Mouse (Mus musculus) left cerebral cortex, postnatal 25 days (tissue): ENCODE measurements around the gene C530025M09Rik. TPM values are rescaled to one million over a fixed set of nuclear protein-coding genes. Genes with fewer than 3 reads are reported as not detected.

Experiments used
- DNase-seq, 2 experiments: peaks; one replicate each; pipeline ENCODE4 v3.0.0; 2022; ENCODE audit warnings: low spot score in 2 of 2, mixed read lengths in 1 of 2
- intact Hi-C: fragments of 180-260 bp; cut with DNase I; formaldehyde crosslinking; loops from one replicate; pipeline ENCODE4 v1.15.1; 2025
- total RNA-seq, 2 experiments: library from RNA; stranded (reverse); gene quantifications; 2 replicates each; pipeline ENCODE4 v1.2.3; 2021

C530025M09Rik gene
- 1 to 10 TPM; 1.6 to 3.6 TPM for total RNA-seq

GRCm38 (mm10) chr2:149830536-149831458 is at the start of gene C530025M09Rik:
C530025M09Rik (minus strand) TSS chr2:149831213.
- intact Hi-C loops, result loop anchor here (2.0 to 5.0 kb wide), 4 partner anchors 42 to 167 kb away; no protein-coding TSS in a partner anchor
- peak; percentile 53 to 64 for DNase-seq

DNA sequence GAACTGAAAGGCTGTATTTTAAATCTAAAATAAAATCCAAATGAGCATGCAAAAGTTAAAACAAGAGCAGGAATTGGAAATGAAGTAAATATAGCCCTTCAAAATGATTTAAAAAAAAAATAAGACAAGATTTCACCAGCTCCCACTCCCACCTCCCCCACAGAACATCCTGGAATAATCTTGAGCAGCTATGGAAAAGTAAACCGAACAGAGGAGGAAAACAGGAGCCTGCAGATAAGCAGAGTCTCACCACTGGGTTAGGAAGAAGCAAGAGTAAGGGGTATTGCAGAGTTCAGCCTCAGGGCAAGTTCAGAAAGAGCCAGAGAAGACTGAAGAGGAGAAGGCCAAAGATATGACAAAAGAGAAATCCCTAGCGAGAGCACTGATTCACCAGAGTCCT is 46.9 kb upstream of the C530025M09Rik start:
- intact Hi-C loops, result no loop called here
- DNase-seq, result peak; percentile 31 to 79

DNA sequence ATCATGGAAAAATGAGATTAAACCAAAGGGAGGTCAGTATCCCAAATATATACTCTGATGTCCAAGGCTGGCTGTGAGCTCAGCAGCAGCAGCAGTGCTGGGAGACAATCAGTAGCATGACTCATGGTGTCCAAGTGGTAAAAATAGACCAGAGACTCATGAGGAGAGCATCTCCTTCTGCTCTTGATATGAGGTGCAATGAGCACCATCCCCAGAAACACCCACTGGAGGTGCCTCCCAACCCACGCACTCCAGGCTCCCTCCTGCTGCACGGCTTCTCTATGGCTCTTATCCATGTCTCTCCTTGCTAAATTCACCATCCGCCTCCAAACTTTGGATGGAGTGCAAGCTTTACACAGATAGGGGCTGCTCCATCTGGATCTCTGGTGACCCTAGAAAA is 42.3 kb upstream of the C530025M09Rik start:
- peak; percentile 80 to 98 for DNase-seq
- intact Hi-C loops, result loop anchor here (1.0 to 2.0 kb wide), 7 partner anchors 29 to 331 kb away; partner anchors contain the start of gene C530025M09Rik

- intact Hi-C loops, result loop anchor here (2.0 kb wide), 4 partner anchors 42 to 330 kb away; partner anchors contain the start of gene C530025M09Rik
- peak; percentile 19 to 79 for DNase-seq
These were observed 41.5 kb upstream of the C530025M09Rik start for GRCm38 (mm10) chr2:149872496-149872895.

GRCm38 (mm10) chr2:149870496-149870895 is 39.5 kb upstream of the C530025M09Rik start:
- intact Hi-C loops, result no loop called here
- DNase-seq, result no peak

GRCm38 (mm10) chr2:149865914-149866435 is 35.0 kb upstream of the C530025M09Rik start:
- intact Hi-C loops, result no loop called here
- no peak for DNase-seq

DNA sequence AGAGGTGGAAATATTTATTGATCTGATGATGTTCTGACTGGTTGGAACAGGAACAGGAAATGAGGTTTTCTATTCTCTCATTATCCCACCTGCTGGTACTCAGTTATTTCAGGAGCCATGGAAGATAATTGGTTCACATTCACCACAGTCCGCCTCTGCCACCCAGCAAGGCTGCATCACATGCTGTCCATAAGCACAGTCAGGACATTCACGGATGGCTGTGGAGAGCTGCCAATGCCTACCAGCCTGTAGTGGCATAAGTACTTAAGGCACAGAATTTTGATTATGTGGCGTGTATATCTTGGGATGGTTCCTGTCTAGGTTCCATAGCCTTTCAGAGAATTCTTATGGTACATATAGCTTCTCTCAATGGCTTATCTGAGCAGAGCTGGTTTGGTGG is 30.0 kb upstream of the C530025M09Rik start:
- peak in 1 of 2 experiments; percentile 75 for DNase-seq
- intact Hi-C loops, result no loop called here

GRCm38 (mm10) chr2:149848778-149849177 is 17.8 kb upstream of the C530025M09Rik start:
- intact Hi-C loops, result no loop called here
- no peak for DNase-seq

DNA sequence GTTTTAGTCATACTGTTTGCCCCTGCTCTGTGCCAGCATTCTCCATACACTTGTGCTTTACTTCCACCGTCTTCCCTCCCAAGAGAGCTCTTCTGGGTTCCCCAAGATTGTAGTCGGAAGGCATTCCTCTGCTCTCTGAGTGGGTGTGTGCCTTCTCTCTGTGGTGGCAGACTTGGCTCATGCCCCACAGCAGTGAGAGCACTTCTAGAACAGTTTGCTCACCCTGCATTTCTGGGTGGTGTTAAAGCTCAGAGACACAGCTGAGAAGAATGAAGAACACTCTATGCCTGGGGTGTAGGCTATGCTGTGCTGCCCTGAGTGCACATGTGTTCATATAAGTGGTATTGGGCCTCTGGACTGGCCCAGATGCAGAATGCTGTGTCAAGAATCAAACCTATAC is 13.6 kb upstream of the C530025M09Rik start:
- intact Hi-C loops, result loop anchor here (1.0 kb wide), 2 partner anchors 29 to 76 kb away; no protein-coding TSS in a partner anchor
- DNase-seq, result peak; percentile 41 to 92

GRCm38 (mm10) chr2:149839666-149840065 is 8.7 kb upstream of the C530025M09Rik start:
- no peak for DNase-seq
- intact Hi-C loops, result no loop called here

GRCm38 (mm10) chr2:149836471-149837135 is 5.6 kb upstream of the C530025M09Rik start:
- intact Hi-C loops, result loop anchor here (2.0 kb wide), 1 partner anchor 68 kb away; no protein-coding TSS in a partner anchor
- peak in 1 of 2 experiments; percentile 76 for DNase-seq

- no peak for DNase-seq
- intact Hi-C loops, result no loop called here
These were observed 4.1 kb upstream of the C530025M09Rik start for GRCm38 (mm10) chr2:149835091-149835490.

- intact Hi-C loops, result loop anchor here (5.0 kb wide), 3 partner anchors 95 to 165 kb away; no protein-coding TSS in a partner anchor
- peak in 1 of 2 experiments; percentile 7 for DNase-seq
These were observed 1.3 kb upstream of the C530025M09Rik start for GRCm38 (mm10) chr2:149832301-149832700.

DNA sequence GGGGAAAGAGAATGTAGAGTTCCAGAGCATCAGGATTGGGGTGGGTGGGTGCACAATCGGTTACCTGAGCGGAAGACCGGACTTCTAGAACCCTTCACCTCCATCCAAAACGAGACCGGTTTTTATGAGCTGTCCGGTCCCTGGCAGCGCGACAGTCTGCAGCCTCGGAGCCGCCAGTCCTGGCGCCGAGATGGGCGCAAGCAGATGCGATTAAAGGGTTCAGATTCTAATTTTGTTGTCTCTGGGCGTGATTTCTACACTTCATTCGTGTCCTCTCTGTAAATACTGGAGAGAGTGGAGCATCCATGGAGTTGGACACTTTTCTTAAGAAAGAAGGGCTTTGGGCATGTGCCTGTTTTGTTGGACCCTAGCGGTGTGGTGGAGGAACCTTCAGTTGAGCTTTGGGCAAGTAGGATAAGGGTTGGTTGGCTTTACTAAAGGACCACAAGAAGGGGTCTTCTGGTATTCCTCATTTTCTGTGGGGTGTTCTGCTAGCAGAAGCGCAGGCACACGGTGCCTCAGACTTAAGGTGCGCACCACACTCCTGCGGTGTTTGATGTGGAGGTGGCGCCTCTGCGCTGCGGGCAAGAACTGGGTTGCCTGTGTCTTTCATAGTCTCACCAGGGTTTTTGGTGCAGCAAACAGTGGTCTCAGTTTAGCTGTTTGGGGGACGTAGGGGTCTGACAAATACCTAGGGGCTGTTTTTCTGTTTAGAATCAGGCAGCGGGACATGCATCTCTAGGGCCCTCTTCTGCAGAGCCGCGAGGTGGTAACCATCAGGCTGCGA is 639 bp upstream of the C530025M09Rik start:
- intact Hi-C loops, result loop anchor here (2.0 to 5.0 kb wide), 4 partner anchors 41 to 166 kb away; no protein-coding TSS in a partner anchor
- peak; percentile 49 to 67 for DNase-seq

GRCm38 (mm10) chr2:149829955-149830535 is 968 bp downstream of the C530025M09Rik start:
- peak in 1 of 2 experiments; percentile 52 for DNase-seq
- intact Hi-C loops, result loop anchor here (2.0 to 5.0 kb wide), 4 partner anchors 43 to 167 kb away; no protein-coding TSS in a partner anchor

- intact Hi-C loops, result no loop called here
- DNase-seq, result no peak
These were observed 2.1 kb downstream of the C530025M09Rik start, which contains the start of gene Syndig1 for GRCm38 (mm10) chr2:149828911-149829310. Syndig1 (plus strand) TSS chr2:149829211.

DNA sequence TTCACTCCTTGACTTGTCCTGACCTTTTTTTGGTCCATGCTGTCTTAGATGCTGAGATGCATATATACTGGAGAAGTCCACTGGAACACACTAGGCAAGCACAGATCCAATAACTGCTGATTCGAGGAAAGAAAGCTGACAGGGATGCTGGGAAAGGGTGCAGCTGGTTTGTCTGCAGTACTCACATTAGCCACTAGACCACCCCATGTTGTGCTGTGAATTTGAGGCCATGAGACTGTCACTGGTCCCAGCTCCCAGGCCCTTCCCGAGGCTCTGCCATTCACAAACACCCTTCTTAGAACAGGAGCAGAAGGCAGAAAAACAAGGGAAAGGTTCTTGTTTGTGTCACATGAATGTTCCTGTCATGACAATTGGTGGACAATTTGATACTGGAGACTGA is 10.8 kb downstream of the C530025M09Rik start:
- no peak for DNase-seq
- intact Hi-C loops, result no loop called here

DNA sequence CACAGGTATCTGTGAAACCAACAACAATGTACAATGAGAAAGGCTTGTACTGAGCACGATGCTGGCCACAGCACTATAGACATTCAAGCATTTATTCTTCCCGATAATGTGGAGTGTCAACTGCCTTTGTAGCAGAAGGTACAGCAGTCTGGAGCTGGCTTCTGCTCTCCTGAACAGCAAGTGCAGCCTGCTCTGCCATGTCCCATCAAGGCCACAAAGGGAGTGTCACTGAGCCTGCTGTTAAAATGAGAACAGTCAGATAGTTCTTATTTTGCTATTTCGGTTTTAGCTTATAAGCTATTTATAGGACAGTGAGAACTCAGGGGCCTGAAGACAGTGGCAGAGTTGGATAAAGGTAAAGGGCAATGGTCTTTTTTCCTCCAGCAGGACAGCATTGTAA is 11.3 kb downstream of the C530025M09Rik start:
- no peak for DNase-seq
- intact Hi-C loops, result no loop called here
